Mouse (Mus musculus) neural tube, embryonic 11.5 days (tissue): ENCODE data around the gene Akap7. TPM values are rescaled to one million over a fixed set of nuclear protein-coding genes. Genes with fewer than 3 reads are reported as not detected.

Experiments
- ATAC-seq: fragments of 200-750 bp; cut with Nextera tagmentation; 2 replicates; pipeline ENCODE4 v1.8.0; 2017; ENCODE audit warnings: moderate number of reproducible peaks, mild to moderate bottlenecking, moderate TSS enrichment, moderate library complexity; ENCODE audit not compliant: insufficient read depth, low FRiP score, low TSS enrichment
- DNase-seq: peaks from one replicate; pipeline ENCODE4 v3.0.0-alpha.2; 2015; ENCODE audit warnings: low spot score
- H3K27ac ChIP-seq: fragments of 300-500 bp; sonication (generic); 2 replicates; pipeline ENCODE4 v1.5.1; 2014; ENCODE audit warnings: low read depth, mild to moderate bottlenecking, low read length
- H3K27me3 ChIP-seq: fragments of 300-500 bp; sonication (generic); 2 replicates; pipeline ENCODE4 v1.6.1; 2014; ENCODE audit warnings: mild to moderate bottlenecking, low read length, mixed read lengths; ENCODE audit not compliant: control insufficient read depth, insufficient read depth
- H3K36me3 ChIP-seq: fragments of 300-500 bp; sonication (generic); 2 replicates; pipeline ENCODE4 v1.6.1; 2014; ENCODE audit warnings: mild to moderate bottlenecking, low read length, moderate library complexity, mixed read lengths; ENCODE audit not compliant: control insufficient read depth, insufficient read depth
- H3K4me1 ChIP-seq: fragments of 300-500 bp; sonication (generic); 2 replicates; pipeline ENCODE4 v1.6.1; 2014; ENCODE audit warnings: low read length, mixed read lengths; ENCODE audit not compliant: control insufficient read depth, insufficient read depth
- H3K4me2 ChIP-seq: fragments of 300-500 bp; sonication (generic); 2 replicates; pipeline ENCODE4 v1.6.1; 2014; ENCODE audit warnings: low read depth, mild to moderate bottlenecking, moderate library complexity
- H3K4me3 ChIP-seq: fragments of 300-500 bp; sonication (generic); 2 replicates; pipeline ENCODE4 v1.5.1; 2014; ENCODE audit warnings: low read depth, low read length
- H3K9ac ChIP-seq: fragments of 300-500 bp; sonication (generic); 2 replicates; pipeline ENCODE4 v1.6.1; 2014; ENCODE audit warnings: mild to moderate bottlenecking, low read length
- H3K9me3 ChIP-seq: fragments of 300-500 bp; sonication (generic); 2 replicates; pipeline ENCODE4 v1.6.1; 2016; ENCODE audit warnings: low read length; ENCODE audit not compliant: control insufficient read depth
- WGBS: fragments of 180-500 bp; shearing (Covaris S2); extraction: QIAGEN DNeasy Blood & Tissue Kit; methylation state at CpG from one replicate; pipeline ENCODE4 v1.1.7; 2014; 5-methylcytosine and 5-hydroxymethylcytosine counted together
- polyA plus RNA-seq: library from polyadenylated mRNA; unstranded; fragments of >200 nt; fragmentation: Nextera tagmentation; extraction: Ambion mirVana; gene quantifications from 2 replicates; pipeline ENCODE4 v1.2.1, GENCODE M21; 2014

Gene Akap7
- polyA plus RNA-seq, 1 experiment from 2014 or later = 24.0 TPM

DNA sequence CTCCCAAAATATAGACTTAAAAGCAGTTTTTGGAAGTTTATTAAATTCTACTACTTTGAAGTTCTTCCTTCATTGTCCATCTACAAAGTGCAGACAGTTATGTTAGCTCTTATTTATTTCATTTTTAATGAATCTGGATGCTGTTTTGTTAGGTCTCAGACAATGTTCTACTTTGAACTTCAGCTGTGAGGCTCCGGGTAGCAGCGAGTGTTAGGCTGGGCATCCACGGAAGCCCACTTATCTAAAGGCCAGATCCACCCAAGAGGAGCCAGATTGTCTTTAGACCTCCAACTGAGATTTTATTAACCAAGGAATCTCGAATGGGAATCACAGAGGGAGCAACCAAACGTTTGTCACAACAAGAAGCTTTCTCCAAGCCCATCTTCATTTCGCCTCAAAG, 2.5 kb downstream of the Akap7 start:
- Histone ChIP-seq H3K9me3 (no peaks in the 10 kb centered on the region), H3K27me3 (no peaks in the 10 kb centered on the region), H3K4me2 (no peak overlapping the region), H3K27ac (no peak overlapping the region), H3K36me3 (no peaks in the 10 kb centered on the region), H3K4me1 (no peaks in the 10 kb centered on the region), H3K9ac (no peak overlapping the region), H3K4me3 (no peak overlapping the region)
- 70% methylated on average over 6 of the region's 6 CpGs for WGBS
- DNase-seq = no peak
- no peak for ATAC-seq

- WGBS = 93% methylated on average over 2 of the region's 2 CpGs
- ATAC-seq = no peak
- Histone ChIP-seq H3K9me3 (no peaks in the 10 kb centered on the region), H3K27me3 (no peaks in the 10 kb centered on the region), H3K36me3 (no peaks in the 10 kb centered on the region), H3K4me1 (no peaks in the 10 kb centered on the region), H3K4me2 (no peak overlapping the region), H3K27ac (no peak overlapping the region), H3K9ac (no peak overlapping the region), H3K4me3 (no peak overlapping the region)
- no peak for DNase-seq
These were observed 3.1 kb downstream of the Akap7 start for GRCm38 (mm10) chr10:25304608-25305007.

DNA sequence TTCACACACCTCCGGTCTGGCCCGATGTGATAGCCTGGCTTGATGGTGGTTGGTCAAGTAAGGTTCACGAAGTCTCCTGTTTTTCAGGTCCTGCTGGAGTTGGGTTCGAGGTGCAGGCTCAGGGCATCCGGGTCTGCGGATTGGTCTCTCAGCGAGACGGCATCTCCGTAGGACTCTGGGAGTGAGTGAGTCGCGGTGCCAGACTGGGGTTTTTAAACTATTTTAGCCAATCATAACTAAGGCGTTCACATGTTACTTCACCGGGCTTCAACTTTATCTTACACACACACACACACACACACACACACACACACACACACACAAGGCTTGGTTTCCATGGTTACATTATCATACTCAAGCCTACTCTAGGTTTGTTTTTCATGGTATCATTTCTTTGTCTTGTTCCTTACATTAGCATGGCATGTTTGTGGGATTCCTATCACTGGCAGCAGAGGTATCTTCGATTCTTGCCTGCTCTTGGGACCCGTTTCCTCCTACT, 8.6 kb downstream of the Akap7 start:
- Histone ChIP-seq H3K4me2 (no peak overlapping the region), H3K4me3 (no peak overlapping the region), H3K4me1 (0 out of 2 replicates have a peak, but pooled peaks cover 4% of the 10 kb centered on the region), H3K27ac (no peak overlapping the region), H3K9me3 (no peaks in the 10 kb centered on the region), H3K27me3 (no peaks in the 10 kb centered on the region), H3K9ac (no peak overlapping the region), H3K36me3 (no peaks in the 10 kb centered on the region)
- WGBS = 92% methylated on average over 15 of the region's 15 CpGs
- DNase-seq (no peak), ATAC-seq (no peak)

GRCm38 (mm10) chr10:25298264-25298671, 9.4 kb downstream of the Akap7 start:
- Histone ChIP-seq H3K4me3 (no peak overlapping the region), H3K27ac (no peak overlapping the region), H3K4me1 (0 out of 2 replicates have a peak, but pooled peaks cover 4% of the 10 kb centered on the region), H3K36me3 (no peaks in the 10 kb centered on the region), H3K27me3 (no peaks in the 10 kb centered on the region), H3K9ac (no peak overlapping the region), H3K9me3 (no peaks in the 10 kb centered on the region), H3K4me2 (no peak overlapping the region)
- DNase-seq = no peak
- ATAC-seq = no peak
- 94% methylated on average over 4 of the region's 4 CpGs for WGBS

DNA sequence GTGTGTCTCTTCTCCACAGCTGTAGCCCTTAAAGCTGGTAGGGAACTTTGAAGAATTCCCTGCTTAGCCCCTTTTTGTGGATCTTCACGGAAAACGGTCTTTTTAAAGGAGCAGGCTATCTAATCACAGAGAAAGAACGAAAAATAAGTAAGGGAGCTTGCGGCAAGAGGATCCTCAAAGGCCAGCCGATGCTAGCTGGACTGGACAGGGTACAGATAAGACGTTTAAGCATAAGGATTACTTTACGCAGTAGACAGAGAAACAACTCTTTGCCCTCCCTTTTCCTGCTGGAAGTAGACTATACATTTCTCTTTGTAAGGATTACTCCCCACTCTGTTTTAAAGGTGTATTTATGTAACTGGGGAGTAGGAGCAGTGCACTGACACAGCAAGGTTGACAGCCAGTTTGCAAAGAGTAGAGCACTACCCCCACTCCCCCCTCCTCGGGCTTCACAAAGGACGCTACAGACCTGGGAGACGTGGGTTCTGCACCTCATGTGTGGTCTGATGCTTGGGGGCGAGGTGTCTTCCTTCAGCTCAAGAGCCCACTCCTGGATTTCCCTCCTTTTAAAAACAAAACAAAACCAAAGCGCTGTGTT, 9.9 kb downstream of the Akap7 start:
- 59% methylated on average over 12 of the region's 12 CpGs for WGBS
- DNase-seq = no peak
- 0 out of 2 replicates have a peak, but pooled peaks cover 4% of the 10 kb centered on the region for H3K4me1 ChIP-seq
- no peak for ATAC-seq
- no peaks in the 10 kb centered on the region for H3K27me3 ChIP-seq
- peak overlapping the region; percentile 50 for H3K4me2 ChIP-seq
- H3K9ac ChIP-seq = peak overlapping the region; percentile 15; the same call in 1 of the 2 replicates
- H3K4me3 ChIP-seq = peak overlapping the region; percentile 66; the same call in 1 of the 2 replicates
- no peaks in the 10 kb centered on the region for H3K9me3 ChIP-seq
- H3K36me3 ChIP-seq = no peaks in the 10 kb centered on the region
- no peak overlapping the region; the same call in 1 of the 2 replicates for H3K27ac ChIP-seq

GRCm38 (mm10) chr10:25296657-25297369, 10.9 kb downstream of the Akap7 start:
- H3K9me3 ChIP-seq = no peaks in the 10 kb centered on the region
- no peaks in the 10 kb centered on the region for H3K27me3 ChIP-seq
- peak overlapping the region; percentile 92 for H3K9ac ChIP-seq
- 0 out of 2 replicates have a peak, but pooled peaks cover 4% of the 10 kb centered on the region for H3K4me1 ChIP-seq
- DNase-seq (peak; percentile 86), ATAC-seq (peak; percentile 94)
- H3K36me3 ChIP-seq = no peaks in the 10 kb centered on the region
- H3K4me3 ChIP-seq = peak overlapping the region; percentile 66
- peak overlapping the region; percentile 83 for H3K27ac ChIP-seq
- H3K4me2 ChIP-seq = peak overlapping the region; percentile 50
- under 1% methylated on average over 56 of the region's 81 CpGs for WGBS

GRCm38 (mm10) chr10:25296286-25296656, 11.4 kb downstream of the Akap7 start:
- H3K9ac ChIP-seq = peak overlapping the region; percentile 92
- ATAC-seq = no peak
- H3K36me3 ChIP-seq = no peaks in the 10 kb centered on the region
- H3K4me2 ChIP-seq = peak overlapping the region; percentile 50
- peak overlapping the region; percentile 83; the same call in 1 of the 2 replicates for H3K27ac ChIP-seq
- H3K27me3 ChIP-seq = no peaks in the 10 kb centered on the region
- 50% methylated on average over 8 of the region's 8 CpGs for WGBS
- 0 out of 2 replicates have a peak, but pooled peaks cover 4% of the 10 kb centered on the region for H3K4me1 ChIP-seq
- no peak for DNase-seq
- no peaks in the 10 kb centered on the region for H3K9me3 ChIP-seq
- H3K4me3 ChIP-seq = peak overlapping the region; percentile 66

DNA sequence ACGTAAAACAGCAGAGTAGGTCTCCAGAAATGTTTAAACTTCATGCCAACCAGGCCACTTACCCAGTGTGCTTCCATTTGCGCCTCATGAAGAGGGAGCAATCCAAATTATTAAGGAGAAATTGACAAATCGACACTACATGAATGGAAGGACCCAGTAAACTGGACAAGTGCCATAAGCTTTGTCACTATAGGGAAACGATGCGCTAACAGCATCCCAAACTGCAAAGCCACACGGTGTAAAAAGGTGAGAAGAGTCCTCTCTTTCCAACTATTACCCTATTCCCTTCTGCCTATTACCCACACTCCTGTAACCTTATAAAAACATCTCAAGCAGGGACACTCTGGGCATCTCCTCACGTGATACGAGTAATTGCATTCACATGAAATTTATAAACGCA, 11.8 kb downstream of the Akap7 start:
- Histone ChIP-seq H3K27ac (no peak overlapping the region), H3K27me3 (no peaks in the 10 kb centered on the region), H3K4me1 (0 out of 2 replicates have a peak, but pooled peaks cover 4% of the 10 kb centered on the region), H3K9me3 (no peaks in the 10 kb centered on the region), H3K9ac (no peak overlapping the region), H3K36me3 (no peaks in the 10 kb centered on the region), H3K4me2 (no peak overlapping the region), H3K4me3 (no peak overlapping the region)
- ATAC-seq (no peak), DNase-seq (no peak)
- 80% methylated on average over 9 of the region's 9 CpGs for WGBS
